Mouse (Mus musculus) right cerebral cortex, adult 2 months (tissue): ENCODE data around the gene Gm5244.

Source experiments
- DNase-seq, 2 experiments: peaks; one replicate each; pipeline ENCODE4 v3.0.0; 2021 to 2022; ENCODE audit warnings: low spot score in 2 of 2

The Gm5244 gene

GRCm38 (mm10) chr19:12846382-12846781 lies at the start of gene Gm5244:
Gene Gm5244 (plus strand): TSS chr19:12846682.
- DNase-seq, result no peak

GRCm38 (mm10) chr19:12797071-12797470 lies 49.4 kb upstream of the Gm5244 start:
- DNase-seq, result peak; percentile 13 to 31

- DNase-seq, result no peak
Observed at GRCm38 (mm10) chr19:12798404-12798803, 48.1 kb upstream of the Gm5244 start.

- no peak for DNase-seq
Observed at GRCm38 (mm10) chr19:12799081-12799480, 47.4 kb upstream of the Gm5244 start.

GRCm38 (mm10) chr19:12800621-12801020 lies 45.9 kb upstream of the Gm5244 start:
- no peak for DNase-seq

- DNase-seq, result no peak
Observed at GRCm38 (mm10) chr19:12801046-12801445, 45.4 kb upstream of the Gm5244 start.

GRCm38 (mm10) chr19:12802830-12803229 lies 43.7 kb upstream of the Gm5244 start:
- peak; percentile 26 to 28 for DNase-seq

GRCm38 (mm10) chr19:12804237-12804636 lies 42.2 kb upstream of the Gm5244 start:
- no peak for DNase-seq

- no peak for DNase-seq
Observed at GRCm38 (mm10) chr19:12805730-12806129, 40.8 kb upstream of the Gm5244 start.

- no peak for DNase-seq
Observed at GRCm38 (mm10) chr19:12806214-12806613, 40.3 kb upstream of the Gm5244 start.

GRCm38 (mm10) chr19:12812644-12813364 lies 33.7 kb upstream of the Gm5244 start:
- DNase-seq, result no peak

GRCm38 (mm10) chr19:12813883-12814282 lies 32.6 kb upstream of the Gm5244 start:
- DNase-seq, result no peak

GRCm38 (mm10) chr19:12818507-12818906 lies 28.0 kb upstream of the Gm5244 start:
- no peak for DNase-seq

- peak; percentile 20 to 27 for DNase-seq
Observed at GRCm38 (mm10) chr19:12820383-12820782, 26.1 kb upstream of the Gm5244 start.

- DNase-seq, result no peak
Observed at GRCm38 (mm10) chr19:12824549-12824948, 21.9 kb upstream of the Gm5244 start.

GRCm38 (mm10) chr19:12830823-12831430 lies 15.6 kb upstream of the Gm5244 start:
- no peak for DNase-seq

- no peak for DNase-seq
Observed at GRCm38 (mm10) chr19:12831559-12831958, 14.9 kb upstream of the Gm5244 start.

GRCm38 (mm10) chr19:12833625-12834024 lies 12.9 kb upstream of the Gm5244 start:
- peak in 1 of 2 experiments; percentile 2 for DNase-seq

- DNase-seq, result no peak
Observed at GRCm38 (mm10) chr19:12838507-12838906, 8.0 kb upstream of the Gm5244 start.

- no peak for DNase-seq
Observed at GRCm38 (mm10) chr19:12856983-12857382, 10.5 kb downstream of the Gm5244 start, which contains the start of gene Olfr1444. Gene Olfr1444 (plus strand): TSS chr19:12857283.

- DNase-seq, result no peak
Observed at GRCm38 (mm10) chr19:12883555-12883954, 37.1 kb downstream of the Gm5244 start, which contains the start of gene Olfr1445. Gene Olfr1445 (plus strand): TSS chr19:12883855.

- DNase-seq, result no peak
Observed at GRCm38 (mm10) chr19:12893424-12893823, 46.9 kb downstream of the Gm5244 start, which contains the start of gene Olfr1446. Gene Olfr1446 (minus strand): TSS chr19:12893524.
